Mouse (Mus musculus) testis, adult 2 months (tissue): ENCODE results near the gene Gnb2. TPM values are rescaled to one million over a fixed set of nuclear protein-coding genes. Genes with fewer than 3 reads are reported as not detected.

Experiments used
- H3K27ac ChIP-seq: fragments of 200-500 bp; 2 replicates; pipeline ENCODE4 v1.5.1; 2012; ENCODE audit warnings: low read depth, low read length; ENCODE audit not compliant: control insufficient read depth, insufficient read depth
- H3K27me3 ChIP-seq: fragments of 200-500 bp; 2 replicates; pipeline ENCODE4 v1.6.1; 2012; ENCODE audit warnings: mild to moderate bottlenecking, low read length, moderate library complexity; ENCODE audit not compliant: control insufficient read depth, insufficient read depth
- H3K36me3 ChIP-seq: fragments of 200-500 bp; 2 replicates; pipeline ENCODE4 v1.6.1; 2012; ENCODE audit warnings: mild to moderate bottlenecking, low read length; ENCODE audit not compliant: control insufficient read depth, insufficient read depth
- H3K4me1 ChIP-seq: fragments of 200-500 bp; 2 replicates; pipeline ENCODE4 v1.6.1; 2012; ENCODE audit warnings: low read length; ENCODE audit not compliant: control insufficient read depth, insufficient read depth
- H3K4me3 ChIP-seq: fragments of 200-500 bp; 2 replicates; pipeline ENCODE4 v1.5.1; 2012; ENCODE audit warnings: low read depth, mild to moderate bottlenecking, low read length, moderate library complexity, mixed read lengths; ENCODE audit not compliant: control insufficient read depth
- CTCF ChIP-seq: fragments of 200-500 bp; IDR thresholded peaks from 2 replicates; pipeline ENCODE4 v1.5.1; 2012; ENCODE audit warnings: low read depth, mild to moderate bottlenecking, inconsistent platforms, low read length, moderate library complexity; ENCODE audit not compliant: control insufficient read depth, insufficient read depth, insufficient replicate concordance
- POLR2A ChIP-seq: fragments of 200-500 bp; IDR thresholded peaks from 2 replicates; pipeline ENCODE4 v1.6.1; 2012; ENCODE audit warnings: low read depth, mild to moderate bottlenecking, inconsistent platforms, low read length, moderate library complexity; ENCODE audit not compliant: control insufficient read depth
- polyA plus RNA-seq: library from polyadenylated mRNA; depleted of rRNA; stranded (reverse); fragments of >200 nt; gene quantifications from 2 replicates; pipeline ENCODE4 v1.2.3, GENCODE M21; 2012

Gnb2 gene
- polyA plus RNA-seq, 1 experiment = 369 TPM

DNA sequence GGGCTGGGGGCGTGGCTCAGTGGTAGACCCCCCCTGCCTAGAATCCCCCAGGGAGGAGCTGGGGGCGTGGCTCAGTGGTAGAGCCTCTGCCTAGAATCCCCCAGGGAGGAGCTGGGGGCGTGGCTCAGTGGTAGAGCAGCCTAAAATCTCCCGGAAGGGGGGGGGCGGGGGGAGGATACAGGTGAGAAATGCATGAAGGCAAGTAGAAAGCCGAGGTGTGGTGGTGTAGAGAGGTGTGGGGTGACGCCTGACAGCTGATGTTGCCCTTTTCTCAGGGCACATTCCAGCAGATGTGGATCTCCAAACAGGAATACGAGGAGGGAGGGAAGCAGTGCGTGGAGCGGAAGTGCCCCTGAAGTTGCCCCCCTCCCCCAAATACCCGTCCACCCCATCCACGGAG lies 35.7 kb upstream of the Gnb2 start:
- TF ChIP-seq POLR2A = no peak
- TF ChIP-seq CTCF = no peak

DNA sequence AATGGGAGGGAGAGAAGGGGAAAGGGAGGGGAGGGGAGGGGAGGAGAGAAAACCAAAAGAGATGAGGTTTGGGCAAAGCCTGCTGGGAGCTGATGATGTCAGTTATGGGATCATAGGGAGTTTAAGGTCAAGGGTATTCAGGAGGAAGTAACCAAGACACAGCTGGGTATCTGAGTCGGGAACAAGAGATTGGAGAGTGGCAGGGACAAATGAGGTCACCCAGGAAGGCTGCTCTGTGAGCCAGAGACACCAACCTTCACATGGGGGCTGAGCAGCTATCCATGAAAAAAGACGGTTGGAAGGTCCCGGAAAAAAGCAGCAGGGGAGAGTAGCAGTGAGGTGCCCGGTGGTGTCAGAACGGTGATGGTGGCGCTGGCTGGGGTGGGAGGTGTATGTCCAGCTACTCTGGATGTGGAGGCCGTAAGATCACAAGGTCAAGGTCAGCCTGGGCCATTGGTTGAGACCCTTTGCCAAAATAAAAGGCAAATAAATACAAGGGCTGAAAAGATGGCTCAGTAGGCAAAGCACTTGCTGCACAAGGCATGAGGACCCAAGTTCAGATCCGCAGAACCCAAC lies 35.0 kb upstream of the Gnb2 start:
- Histone ChIP-seq H3K4me1 (peaks cover 33% of the 10 kb centered on the region), H3K36me3 (no peaks in the 10 kb centered on the region), H3K27me3 (no peaks in the 10 kb centered on the region), H3K27ac (no peak overlapping the region; the same call in 1 of the 2 replicates), H3K4me3 (no peak overlapping the region)
- TF ChIP-seq POLR2A = no peak
- TF ChIP-seq CTCF = no peak

More for the DNA sequence above, 35.7 kb upstream of the Gnb2 start:
- Histone ChIP-seq H3K27me3 (no peaks in the 10 kb centered on the region), H3K36me3 (no peaks in the 10 kb centered on the region), H3K27ac (no peak overlapping the region), H3K4me3 (peak overlapping the region; percentile 7; the same call in 1 of the 2 replicates), H3K4me1 (peaks cover 33% of the 10 kb centered on the region)

DNA sequence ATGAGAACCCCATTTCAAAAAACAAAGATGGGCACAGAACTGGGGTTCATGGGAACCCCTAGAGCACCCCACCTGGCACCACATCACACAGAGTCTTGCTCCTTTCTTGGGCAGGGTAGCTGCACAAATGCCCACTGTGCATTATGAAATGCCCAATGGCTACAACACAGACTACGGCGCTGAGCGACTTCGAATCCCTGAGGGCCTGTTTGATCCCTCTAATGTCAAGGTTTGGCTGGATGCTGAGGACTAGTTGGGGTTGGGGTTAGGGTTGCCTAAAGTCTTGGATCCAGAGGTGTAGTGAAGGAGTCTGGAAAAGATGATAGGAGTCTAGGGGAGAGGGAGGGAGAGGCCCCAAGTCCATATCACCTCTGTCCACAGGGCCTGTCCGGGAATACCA lies 33.1 kb upstream of the Gnb2 start:
- H3K4me1 ChIP-seq = peaks cover 28% of the 10 kb centered on the region
- no peaks in the 10 kb centered on the region for H3K36me3 ChIP-seq
- no peak overlapping the region for H3K4me3 ChIP-seq
- no peak for TF ChIP-seq POLR2A
- TF ChIP-seq CTCF = no peak
- H3K27ac ChIP-seq = no peak overlapping the region
- H3K27me3 ChIP-seq = no peaks in the 10 kb centered on the region

DNA sequence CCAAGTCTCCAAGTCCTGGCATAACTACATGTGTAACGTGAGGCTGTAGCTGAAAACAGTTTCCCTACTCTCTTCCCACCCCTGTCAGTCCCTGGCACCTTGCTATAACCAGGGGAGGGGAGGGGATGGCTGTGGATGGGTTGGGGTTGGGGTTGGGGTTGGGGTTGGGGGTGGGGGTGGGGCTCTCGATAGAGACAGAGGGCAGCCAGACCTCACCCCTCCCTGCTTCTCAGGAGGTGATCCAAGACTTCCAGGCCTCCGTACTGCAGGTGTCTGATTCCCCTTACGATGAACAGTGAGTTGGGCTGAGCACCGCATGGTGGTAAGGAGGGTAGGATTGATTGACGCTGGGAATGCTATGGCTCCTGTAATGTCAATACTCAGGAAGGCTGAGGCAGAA lies 32.4 kb upstream of the Gnb2 start:
- Histone ChIP-seq H3K27me3 (no peaks in the 10 kb centered on the region), H3K27ac (no peak overlapping the region), H3K4me3 (no peak overlapping the region), H3K4me1 (peaks cover 22% of the 10 kb centered on the region), H3K36me3 (no peaks in the 10 kb centered on the region)
- no peak for TF ChIP-seq CTCF
- no peak for TF ChIP-seq POLR2A

DNA sequence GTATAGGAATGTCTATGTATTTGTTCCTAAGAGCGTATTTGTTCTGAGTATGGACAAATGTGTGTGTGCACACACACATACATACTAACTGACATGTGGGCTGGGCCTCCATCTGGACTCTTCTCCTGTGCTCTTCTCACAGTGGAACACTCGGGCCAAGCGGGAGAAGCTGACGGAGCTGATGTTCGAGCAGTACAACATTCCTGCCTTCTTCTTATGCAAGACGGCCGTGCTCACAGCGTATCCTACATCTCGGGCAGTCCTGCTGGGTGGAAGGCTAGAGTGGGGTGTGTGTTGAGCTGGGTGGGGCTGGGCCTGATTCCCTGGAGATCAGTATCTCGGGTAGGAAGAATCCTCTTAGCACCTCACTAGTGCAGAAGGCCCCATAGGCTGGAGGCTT lies 29.7 kb upstream of the Gnb2 start:
- no peak for TF ChIP-seq CTCF
- TF ChIP-seq POLR2A = no peak
- H3K27me3 ChIP-seq = no peaks in the 10 kb centered on the region

DNA sequence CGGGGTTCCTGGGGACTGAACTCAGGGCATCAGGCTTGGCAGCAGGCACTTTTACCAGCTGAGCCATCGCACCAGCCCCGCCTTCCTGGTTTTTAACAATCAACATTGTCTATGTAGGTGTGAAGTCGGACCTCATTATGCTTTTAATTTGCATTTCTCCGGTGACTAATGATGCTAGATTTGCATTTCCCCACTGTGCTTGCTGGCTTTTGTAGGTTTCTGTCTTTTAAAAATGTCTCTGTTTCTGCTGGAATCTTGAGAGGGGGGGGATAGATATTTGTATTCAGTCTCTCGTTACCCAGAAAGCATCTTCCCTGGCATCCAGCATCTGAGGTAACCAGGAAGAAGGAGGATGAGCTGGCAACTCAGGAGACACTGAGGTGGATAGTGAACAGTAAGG lies 28.2 kb upstream of the Gnb2 start:
- TF ChIP-seq CTCF (no peak), POLR2A (no peak)
- H3K27ac ChIP-seq = no peak overlapping the region
- no peaks in the 10 kb centered on the region for H3K4me1 ChIP-seq
- H3K27me3 ChIP-seq = no peaks in the 10 kb centered on the region
- no peaks in the 10 kb centered on the region for H3K36me3 ChIP-seq
- no peak overlapping the region for H3K4me3 ChIP-seq

More for the DNA sequence above, 29.7 kb upstream of the Gnb2 start:
- H3K4me1 ChIP-seq = no peaks in the 10 kb centered on the region
- no peaks in the 10 kb centered on the region for H3K36me3 ChIP-seq
- no peak overlapping the region for H3K4me3 ChIP-seq
- H3K27ac ChIP-seq = no peak overlapping the region

DNA sequence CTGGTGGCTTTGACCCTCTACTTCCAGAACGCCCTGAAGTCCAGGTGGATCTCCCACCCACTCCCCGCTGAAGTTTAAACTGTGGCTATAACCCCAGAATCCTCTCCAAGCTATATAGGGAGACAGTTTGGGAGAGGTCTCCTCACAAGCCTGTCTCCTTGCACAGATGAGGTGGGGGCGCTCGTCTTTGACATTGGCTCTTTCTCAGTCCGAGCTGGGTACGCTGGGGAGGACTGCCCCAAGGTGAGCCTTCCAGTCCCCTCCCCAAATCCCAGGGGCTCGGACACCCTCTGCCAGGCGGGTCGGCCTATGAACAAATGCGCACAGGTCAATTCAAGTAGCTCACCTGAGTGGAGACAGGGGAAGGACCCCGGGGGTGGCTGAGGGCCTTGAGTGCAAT lies 20.6 kb upstream of the Gnb2 start:
- no peaks in the 10 kb centered on the region for H3K36me3 ChIP-seq
- H3K27me3 ChIP-seq = no peaks in the 10 kb centered on the region
- TF ChIP-seq CTCF (no peak), POLR2A (no peak)
- H3K4me3 ChIP-seq = no peak overlapping the region
- peaks cover 7% of the 10 kb centered on the region for H3K4me1 ChIP-seq
- no peak overlapping the region for H3K27ac ChIP-seq
